Mouse (Mus musculus) frontal cortex, adult (tissue): ENCODE results near the gene Angptl6.

Experiments
- ATAC-seq: cut with Nextera tagmentation; 2 replicates; pipeline ENCODE4 v1.9.2; 2017; ENCODE audit warnings: mild to moderate bottlenecking, moderate library complexity, mixed read lengths; ENCODE audit not compliant: low TSS enrichment

Gene Angptl6

DNA sequence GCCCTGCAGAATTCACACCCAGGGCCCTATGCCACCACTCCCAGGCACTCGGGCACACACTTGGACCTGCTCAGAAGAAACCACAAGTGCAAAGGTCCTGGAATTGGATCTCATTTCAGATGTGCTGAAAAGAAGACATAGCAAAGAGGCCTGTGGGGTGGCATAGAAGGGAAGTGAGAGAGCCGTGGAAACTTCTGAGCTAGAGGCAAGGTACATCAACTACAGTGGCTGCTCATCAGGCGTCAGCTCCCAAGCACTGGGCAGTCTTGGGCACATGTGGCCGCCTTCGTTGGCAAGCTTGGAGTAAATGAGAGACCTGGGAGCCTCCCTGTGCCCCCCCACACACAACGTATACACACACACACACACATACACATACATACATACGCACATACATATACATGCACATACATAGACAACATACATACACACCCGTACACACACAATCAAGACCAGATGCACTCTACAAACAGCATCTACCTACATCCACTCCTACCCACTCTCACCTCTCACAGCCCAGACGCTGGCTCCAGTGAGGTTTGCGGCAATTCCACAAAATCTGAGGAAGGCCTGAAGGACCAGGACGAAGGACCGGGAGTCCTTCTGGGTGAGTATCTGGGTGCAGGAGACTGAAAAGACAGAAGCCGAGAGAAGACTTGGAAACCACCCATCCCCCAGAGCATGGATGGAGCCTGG, at the start of gene Angptl6:
Angptl6 (minus strand) TSS at position 631 of the 696 bp plus-strand sequence.
- no peak for ATAC-seq

DNA sequence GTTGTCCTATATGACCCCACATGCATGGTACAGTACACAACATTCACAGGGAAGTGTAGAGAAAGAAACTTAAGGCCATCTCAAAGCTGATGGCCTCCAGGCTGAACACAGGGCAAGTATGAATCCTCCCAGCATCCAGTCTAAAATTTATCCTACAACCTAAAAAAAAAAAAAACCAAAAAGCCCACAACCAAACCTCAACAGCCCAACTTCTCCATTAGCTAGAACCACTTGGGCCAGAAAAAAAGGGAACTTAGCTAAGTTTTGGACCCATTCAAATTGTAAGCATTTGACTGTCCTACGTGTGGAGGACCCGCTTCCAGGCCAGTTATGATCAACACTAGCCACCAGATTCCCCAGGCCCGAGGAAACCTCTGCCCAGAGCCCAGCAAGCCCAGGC, 43.7 kb upstream of the Angptl6 start:
- no peak for ATAC-seq

DNA sequence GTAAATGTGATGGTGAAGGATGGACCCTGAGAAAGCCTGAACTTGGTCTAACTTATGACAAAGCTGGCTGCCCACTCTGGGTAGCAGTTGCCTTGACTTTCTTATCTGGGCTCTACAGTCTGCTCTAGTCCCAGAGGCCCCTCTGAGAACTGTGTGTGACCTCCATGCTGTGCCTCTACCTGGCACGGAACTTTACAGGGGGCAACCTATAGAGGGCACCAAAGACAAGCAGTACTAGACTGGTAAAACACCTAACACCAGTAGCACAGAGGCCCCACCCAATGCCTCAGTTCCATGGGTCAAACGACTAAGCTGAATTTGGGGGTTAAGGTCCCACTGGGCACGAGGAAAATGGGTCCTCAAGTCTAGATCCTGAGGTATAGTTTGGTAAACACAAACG, 36.6 kb upstream of the Angptl6 start:
- no peak; the same call in 1 of the 2 replicates for ATAC-seq

DNA sequence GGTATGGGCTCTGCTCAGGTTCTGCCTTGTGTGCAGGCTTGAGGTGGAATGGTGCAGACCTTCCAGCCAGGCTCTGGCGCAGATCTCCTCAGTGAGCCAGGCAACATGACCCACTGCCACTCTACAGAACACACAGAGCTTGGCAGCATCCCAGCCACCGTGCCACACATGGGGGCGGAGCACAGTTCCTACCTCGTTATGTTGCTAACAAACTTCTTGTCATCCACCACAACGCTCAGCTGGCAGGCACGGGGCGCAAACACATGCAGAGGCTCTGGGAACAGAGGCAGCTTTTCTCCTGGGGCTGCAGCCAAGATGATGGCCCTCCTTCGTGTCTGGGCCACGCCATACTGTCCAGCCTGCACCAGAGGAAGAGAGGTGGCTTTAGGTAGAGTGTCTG, 30.4 kb upstream of the Angptl6 start:
- peak; percentile 74 for ATAC-seq

DNA sequence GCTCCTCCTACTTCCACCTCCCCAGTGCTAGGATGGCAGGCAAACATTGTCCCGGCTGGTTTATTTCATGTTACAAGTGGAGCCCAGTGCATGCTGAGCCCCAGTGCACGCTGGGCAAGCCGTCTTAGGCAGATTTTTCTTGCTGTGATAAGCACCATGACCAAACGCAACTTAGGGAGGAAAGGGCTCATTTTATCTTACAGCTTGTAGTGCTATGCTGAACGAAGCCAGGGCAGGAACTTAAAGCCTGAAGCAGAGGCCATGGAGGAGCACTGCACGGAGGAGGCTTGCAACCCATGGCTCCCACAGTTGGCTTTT, 22.6 kb upstream of the Angptl6 start:
- no peak for ATAC-seq

DNA sequence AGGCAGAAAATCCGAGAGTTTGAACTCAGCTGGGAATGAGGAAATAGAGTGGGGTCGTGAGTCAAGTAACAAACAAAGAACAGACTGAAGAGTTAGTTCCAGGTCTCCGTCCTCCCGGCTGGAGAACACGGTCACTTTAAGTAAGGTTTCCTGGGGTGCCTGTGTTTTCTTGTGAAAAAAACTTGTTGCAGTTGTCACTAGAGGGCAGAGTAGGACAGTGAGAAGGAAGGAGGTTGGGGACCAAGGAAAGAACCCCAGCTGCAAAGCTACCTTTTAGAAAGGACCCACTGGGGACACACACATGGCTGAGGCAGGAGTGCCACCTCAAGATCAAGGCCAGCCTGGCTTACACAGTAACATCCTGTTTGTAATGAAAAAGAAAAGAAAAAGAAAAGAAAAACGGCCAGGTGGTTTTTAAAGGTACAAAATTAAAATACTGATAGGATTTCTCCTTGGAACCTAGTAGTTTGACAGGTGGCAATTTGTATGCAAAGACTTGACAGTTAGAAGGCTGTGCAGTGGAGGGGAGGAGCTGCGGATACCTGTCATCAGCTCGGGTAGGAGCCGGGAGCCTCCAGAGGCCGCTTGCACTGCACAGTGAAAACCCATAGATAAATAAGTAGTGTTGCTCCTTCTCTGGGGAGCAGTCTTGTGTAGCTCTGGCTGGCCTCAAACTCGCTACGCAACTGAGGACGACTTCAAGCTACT, 22.1 kb upstream of the Angptl6 start:
- peak; percentile 45 for ATAC-seq

DNA sequence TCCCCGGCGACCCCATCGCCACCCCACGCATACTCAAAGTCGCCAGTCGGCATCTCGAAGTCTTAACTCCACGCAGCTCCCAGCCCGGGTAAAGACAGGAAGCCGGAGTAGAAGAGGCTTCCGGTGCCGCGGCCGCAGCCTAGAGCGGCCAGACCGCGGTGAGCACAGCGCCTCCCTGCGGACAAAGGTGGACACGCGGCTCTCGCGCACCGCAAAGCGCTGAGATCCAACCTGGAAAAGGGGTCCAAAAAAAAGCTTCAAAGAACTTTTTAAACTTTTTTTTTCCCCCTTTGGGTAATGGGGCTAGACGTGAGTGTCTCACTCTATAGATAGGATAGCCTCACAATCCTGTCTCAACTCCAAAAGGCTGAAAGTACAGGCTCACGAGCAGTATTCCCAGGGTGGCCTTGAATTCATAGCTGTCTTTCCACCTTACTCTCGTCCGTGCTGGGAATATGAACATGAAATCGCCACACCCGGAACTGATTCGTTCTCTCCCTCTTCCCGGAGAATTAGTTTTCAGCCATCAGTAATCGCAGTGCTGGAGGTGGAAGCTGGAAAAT, 19.1 kb upstream of the Angptl6 start, which contains the start of gene Eif3g:
Eif3g (minus strand) TSS at position 113 of the 563 bp plus-strand sequence.
- peak; percentile 76 for ATAC-seq

DNA sequence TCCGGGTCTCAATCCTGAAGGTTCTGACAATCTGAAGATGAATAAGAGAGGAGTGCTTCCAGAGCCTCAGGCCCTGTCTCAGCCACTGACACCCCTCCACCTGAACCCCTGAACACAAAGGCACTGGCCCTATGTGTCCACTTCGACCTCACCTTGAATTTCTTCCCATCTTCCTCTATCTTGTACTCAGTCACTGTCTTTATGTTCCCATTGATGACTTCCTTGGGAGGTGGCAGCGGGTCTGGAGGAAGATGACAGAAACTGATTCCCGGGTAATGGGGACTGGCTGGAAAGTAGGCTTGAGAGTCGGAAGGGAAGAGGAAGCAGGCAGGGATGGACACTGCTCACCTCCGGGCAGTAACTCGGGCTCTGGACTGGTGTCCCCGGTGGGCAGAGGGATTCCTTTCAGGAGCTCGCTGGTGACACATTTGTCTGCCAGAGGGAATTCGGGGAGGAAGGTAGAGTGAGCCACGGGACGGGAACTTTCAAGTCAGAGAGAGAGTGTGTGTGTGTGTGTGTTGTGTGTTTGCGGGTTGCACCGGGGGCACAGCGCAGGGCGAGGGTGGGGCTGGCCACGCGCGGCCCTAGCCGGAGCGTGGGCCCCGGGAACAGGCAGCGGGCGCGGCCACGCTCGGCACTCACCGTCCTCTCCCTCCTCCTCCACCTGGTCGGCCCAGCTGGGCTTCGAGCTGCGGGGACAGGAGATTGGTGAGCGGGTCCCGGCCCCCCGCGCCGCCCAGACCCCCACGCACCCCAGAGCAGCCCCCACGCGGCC, 18.4 kb upstream of the Angptl6 start:
- peak; percentile 32 for ATAC-seq

DNA sequence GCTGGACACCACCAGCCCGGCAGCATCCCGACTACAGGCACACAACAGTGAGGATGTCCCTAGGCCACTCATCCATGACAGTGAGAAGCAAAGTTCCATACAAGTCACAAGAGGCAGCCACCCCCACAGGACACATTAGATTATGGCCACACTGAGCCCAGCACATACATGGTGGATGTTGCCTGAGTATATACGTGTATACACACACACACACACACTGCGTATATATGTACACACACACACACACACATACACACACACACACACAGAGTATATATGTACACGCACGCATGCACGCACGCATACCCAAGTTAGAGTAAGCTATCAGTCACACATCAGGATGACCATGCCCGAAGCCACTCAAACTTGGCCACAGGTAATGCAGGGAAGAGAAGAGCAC, 15.9 kb upstream of the Angptl6 start:
- no peak for ATAC-seq

DNA sequence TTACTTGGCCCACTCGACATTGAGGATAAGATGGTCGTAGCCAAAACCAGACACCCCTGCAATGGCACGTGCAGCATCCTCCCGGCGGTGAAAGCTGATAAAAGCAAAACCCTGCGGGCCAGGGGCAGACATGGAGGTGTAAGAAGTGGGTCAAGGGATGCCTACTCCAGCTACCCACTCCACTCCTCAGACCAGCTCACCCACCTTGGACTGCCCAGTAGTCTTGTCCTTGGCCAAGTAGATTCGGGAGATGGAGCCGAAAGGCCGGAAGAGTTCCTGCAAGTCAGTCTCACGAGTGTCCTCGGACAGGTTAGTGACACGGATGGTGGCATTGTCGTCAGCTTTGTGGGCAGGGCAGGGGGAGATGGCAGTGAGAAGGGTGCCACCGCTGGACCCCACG, 15.1 kb upstream of the Angptl6 start:
- no peak for ATAC-seq

DNA sequence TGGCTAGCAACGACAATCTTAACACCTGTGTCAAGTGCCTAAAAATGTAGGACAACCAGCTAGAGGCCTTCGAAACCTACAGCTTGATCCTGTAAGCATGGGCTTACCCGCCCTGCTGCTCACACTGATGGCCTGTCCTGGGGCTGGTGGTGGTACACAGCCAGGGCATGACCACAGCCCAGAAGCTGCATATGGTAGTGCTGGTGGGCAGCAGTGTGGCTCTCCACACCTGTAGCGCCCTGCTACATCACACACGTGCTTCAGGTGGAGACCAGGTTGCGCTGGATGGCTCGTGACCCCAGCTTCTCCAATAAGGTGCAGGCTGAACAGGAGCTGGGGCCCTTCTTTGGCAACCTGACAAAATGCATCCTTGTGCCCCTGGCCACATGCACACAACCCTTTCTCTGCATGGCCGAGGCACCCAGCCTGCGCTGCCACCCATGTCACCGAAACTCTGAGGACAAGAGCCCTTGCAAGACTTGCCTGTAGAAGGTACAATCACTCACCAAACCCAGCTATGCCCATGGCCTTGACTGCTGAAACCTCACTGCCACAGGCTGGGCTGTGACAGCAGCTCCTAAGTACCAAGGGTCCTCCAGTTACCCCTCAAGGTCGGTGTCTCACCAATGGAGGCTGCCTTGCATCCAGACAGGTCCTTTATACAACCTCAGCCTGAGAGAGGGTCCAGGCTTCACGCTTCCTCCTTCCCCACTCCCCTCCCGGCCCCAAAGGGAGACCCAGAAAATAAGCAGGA, 14.2 kb upstream of the Angptl6 start:
- ATAC-seq, result no peak

DNA sequence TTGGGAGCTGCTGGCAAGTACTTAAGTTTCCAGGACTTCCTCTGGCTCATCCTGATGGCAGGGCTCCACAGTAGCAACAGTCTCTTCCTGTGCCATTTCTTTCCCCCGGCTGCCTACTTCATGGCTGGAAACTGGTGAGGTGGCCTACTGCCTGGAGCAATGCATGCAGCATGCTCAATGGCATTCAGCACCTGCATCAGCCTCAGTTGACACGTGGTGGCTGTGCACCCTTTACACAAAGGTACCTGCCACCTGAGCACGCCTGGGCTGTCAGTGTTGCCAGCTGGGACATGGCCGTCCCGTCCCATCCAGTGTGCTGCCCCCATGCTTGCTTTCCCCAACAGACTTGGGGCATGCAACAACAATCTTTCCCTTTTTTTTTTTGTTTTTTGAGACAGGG, 13.5 kb upstream of the Angptl6 start:
- ATAC-seq, result no peak

DNA sequence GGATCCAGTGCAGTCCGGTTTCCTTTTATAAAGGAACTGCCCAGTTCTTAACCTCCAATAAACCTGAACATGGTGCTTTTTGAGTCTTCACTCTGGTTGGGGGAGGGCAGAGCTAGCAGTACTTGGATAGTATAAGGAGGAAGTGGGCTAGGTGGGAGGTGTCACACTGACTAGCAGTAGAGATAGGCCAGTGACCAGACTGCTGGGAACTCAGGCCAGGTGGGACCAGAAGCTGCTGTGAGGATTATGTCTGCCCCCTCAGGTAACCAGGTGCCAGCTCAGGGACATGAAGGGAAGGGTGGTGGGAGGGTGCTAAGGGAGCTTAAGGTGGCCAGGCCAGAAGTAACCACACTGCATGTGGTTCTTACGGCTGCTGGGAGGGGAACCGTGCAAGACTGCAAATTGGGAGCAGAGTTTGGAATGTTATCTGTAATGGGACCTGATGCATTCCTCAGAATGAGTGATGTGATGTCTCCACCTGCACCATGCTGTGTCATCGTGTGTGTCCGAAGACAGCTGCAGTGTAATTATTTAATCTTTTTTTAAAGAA, 12.7 kb upstream of the Angptl6 start:
- ATAC-seq, result no peak

DNA sequence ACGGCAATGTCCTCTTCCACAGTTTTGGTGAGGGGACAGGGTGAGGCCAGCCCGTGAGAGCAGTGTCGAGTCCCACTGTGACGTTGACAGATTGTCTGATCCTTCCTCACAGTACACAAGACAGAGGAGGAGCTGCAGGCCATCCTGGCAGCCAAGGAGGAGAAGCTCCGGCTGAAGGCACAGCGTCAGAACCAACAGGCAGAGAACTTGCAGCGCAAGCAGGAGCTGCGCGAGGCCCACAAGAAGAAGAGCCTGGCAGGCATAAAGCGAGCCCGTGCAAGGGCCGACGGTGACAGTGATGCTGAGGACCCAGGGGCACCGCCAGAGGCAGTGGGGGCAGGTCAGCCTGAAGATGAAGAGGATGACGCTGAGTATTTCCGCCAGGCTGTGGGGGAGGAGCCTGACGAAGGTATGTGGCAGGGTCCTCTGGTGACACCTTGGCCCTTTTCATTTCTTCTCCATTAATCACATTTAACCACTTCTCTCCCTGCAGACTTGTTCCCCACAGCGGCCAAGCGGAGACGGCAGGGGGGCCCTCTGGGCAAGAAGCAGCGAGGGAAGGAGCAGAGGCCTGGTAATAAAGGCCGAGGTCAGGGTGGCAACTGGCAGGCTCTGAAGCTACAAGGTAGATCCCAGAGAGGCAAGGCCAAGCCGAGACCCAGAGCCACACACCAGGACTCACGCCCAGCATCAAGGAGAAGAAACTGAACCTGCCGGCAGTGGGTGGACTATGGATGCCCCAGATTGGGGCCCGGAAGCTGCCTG, 12.0 kb upstream of the Angptl6 start:
- no peak for ATAC-seq

DNA sequence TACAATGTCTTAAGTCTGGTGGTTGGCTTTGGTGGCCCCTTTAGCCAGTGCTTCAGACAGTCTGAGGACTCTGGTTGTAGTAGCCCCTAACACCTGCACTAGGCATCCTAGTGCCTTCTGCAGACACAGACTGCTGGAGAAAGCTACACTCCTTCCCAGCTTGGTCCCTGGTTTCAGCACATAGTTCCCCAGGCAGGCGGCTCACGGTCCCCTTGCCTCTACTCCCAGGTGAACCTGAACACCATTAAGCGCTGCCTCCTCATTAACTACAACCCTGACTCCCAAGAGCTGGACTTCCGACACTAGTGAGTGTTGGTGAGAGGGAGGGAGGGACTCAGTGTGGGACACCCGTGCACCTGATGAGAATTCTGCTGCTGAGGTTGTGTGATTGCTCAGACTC, 10.9 kb upstream of the Angptl6 start:
- no peak for ATAC-seq

DNA sequence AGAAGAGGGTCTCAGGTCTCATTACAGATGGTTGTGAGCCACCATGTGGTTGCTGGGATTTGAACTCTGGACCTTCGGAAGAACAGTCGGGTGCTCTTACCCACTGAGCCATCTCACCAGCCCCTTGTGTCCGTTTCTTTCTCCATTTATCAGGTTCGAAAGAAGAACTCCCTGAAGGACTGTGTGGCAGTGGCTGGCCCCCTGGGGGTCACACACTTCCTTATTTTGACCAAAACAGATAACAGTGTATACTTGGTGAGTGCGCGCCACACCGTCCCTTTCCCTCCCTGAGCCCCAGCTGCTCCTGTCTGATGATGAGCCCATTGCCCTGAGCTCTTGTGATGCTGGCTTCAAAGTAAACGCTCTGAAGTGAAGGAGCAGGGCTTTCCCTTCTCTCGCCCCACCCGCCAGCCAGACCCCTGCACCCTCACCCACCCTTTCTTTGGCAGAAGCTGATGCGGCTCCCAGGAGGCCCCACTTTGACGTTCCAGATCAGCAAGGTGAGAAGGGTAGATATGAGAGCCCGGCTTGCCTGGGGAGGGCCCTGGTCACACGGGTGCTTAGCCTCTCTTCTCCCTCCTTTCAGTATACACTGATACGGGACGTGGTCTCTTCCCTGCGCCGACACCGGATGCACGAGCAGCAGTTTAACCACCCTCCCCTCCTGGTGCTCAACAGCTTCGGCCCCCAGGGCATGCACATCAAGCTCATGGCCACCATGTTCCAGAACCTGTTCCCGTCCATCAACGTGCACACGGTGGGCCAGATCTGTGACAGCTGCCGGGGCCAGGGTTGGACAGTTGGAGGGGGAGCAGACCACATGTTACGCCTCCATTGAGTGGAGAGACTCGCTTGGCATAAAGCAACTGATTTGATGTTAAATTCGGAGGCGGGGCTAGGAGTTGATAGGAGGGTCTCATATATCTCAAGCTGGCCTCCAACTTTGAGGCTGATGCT, 9.9 kb upstream of the Angptl6 start:
- ATAC-seq, result no peak

DNA sequence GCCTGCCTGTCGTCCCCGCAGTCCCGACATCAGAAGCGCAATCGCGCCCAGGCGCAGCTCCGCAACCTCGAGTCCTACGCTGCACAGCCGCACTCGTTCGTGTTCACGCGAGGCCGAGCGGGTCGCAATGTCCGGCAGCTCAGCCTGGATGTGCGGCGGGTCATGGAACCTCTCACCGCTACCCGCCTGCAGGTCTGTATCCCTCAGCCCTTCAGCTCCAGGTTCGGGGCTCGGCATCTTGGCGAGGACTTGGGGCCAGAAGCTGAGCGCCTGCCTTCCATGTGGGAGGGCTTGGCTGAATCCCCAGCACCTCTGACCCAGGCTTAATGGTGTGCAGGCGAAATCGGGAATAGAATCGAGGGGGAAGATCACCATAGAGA, 8.8 kb upstream of the Angptl6 start:
- no peak for ATAC-seq

DNA sequence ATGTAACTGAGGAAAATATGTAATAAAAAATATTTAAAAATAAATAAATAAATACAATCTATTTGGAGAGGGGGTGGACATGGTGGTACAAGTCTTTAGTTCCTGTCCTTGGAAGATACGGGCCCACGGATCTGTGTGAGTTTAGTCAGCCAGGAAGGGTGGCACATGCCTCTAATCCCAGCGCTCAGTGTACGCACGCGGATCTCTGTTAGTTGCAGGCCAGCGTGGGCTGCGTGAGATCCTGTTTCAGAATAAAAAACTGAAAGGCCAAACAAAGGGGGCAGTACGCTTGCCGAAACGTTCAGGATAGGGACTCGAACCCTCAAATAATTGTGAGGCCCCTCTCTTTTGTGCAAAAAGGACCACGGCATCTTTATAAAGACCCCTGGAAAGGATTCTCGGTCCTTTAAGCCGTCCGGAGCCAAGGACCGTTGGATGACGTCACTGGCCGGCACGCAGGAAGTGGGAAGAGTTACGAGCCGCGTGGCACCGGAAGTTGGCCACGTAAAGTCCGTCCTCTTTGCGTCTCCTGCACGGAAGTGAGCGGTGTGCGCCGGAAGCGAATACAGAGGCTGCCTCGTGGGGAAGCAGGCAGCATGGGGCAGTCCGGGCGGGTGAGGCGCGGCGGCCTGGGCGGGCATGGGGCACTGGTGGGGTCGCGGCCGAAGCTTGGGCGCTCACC, 8.3 kb upstream of the Angptl6 start, which contains the start of gene Ppan:
Ppan (plus strand) TSS at position 472 of the 682 bp plus-strand sequence.
- peak; percentile 98 for ATAC-seq

DNA sequence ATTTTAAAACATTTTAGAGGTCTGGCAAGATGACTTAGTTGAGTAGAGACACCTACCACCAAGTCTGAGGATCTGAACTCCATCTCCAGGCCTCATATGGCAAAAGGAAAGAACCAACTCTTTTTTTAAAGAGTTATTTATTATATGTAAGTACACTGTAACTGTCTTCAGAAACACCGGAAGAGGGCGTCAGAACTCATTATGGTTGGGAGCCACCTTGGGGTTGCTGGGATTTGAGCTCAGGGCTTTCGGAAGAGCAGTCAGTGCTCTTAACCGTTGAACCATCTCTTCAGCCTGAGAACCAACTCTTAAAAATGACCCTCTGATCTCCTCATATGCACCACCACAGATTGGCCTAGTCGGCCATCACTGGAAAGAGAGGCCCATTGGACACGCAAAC, 7.7 kb upstream of the Angptl6 start:
- ATAC-seq, result no peak
